Mouse (Mus musculus): ENCODE data around the gene Aasdhppt. TPM values are rescaled to one million over a fixed set of nuclear protein-coding genes. Genes with fewer than 3 reads are reported as not detected.
A peak's percentile ranks its signal among the peaks of the same experiment; 100 is the strongest.

Aasdhppt gene
- polyA plus RNA-seq (2014; fragmentation: Nextera tagmentation; extraction: Ambion mirVana) = 36.0 and 38.0 TPM in 2 replicates

GRCm38 (mm10) chr9:4309351-4310085, at the start of gene Aasdhppt, which contains the start of gene Kbtbd3:
Gene Aasdhppt (minus strand): TSS chr9:4309471.
Gene Kbtbd3 (plus strand): TSS chr9:4309833.
- ATAC-seq (ENCODE audit: low FRiP score, low TSS enrichment) (peak; percentile 96), DNase-seq (peak; percentile 100)
- under 1% methylated on average over 53 of the region's 53 CpGs for WGBS
- H3K9me3 ChIP-seq (ENCODE audit: control insufficient read depth, low read length) = no peaks in the 10 kb centered on the region
- peak within 1 kb of the TSS; percentile 93 for H3K27ac ChIP-seq (replicated peaks; ENCODE audit: low read depth, low read length)
- H3K27me3 ChIP-seq (ENCODE audit: control insufficient read depth, insufficient read depth, low read length) = no peaks in the 10 kb centered on the region
- peak within 1 kb of the TSS; percentile 86 for H3K9ac ChIP-seq (replicated peaks; ENCODE audit: low read length)
- peaks cover 18% of the 10 kb centered on the region for H3K4me1 ChIP-seq (ENCODE audit: control insufficient read depth, insufficient read depth, low read length)
- peak within 1 kb of the TSS; percentile 78 for H3K4me2 ChIP-seq (ENCODE audit: low read length)
- H3K36me3 ChIP-seq (ENCODE audit: control insufficient read depth, insufficient read depth, low read length) = no peaks in the 10 kb centered on the region
- peak within 1 kb of the TSS; percentile 72 for H3K4me3 ChIP-seq (replicated peaks; ENCODE audit: low read depth, low read length)

- Histone ChIP-seq H3K27ac (replicated peaks; ENCODE audit: low read depth, low read length) (no peak overlapping the region), H3K4me1 (ENCODE audit: control insufficient read depth, insufficient read depth, low read length) (no peaks in the 10 kb centered on the region), H3K27me3 (ENCODE audit: control insufficient read depth, insufficient read depth, low read length) (no peaks in the 10 kb centered on the region), H3K9ac (replicated peaks; ENCODE audit: low read length) (no peak overlapping the region), H3K36me3 (ENCODE audit: control insufficient read depth, insufficient read depth, low read length) (no peaks in the 10 kb centered on the region), H3K9me3 (ENCODE audit: control insufficient read depth, low read length) (no peaks in the 10 kb centered on the region), H3K4me3 (replicated peaks; ENCODE audit: low read depth, low read length) (no peak overlapping the region), H3K4me2 (ENCODE audit: low read length) (no peak overlapping the region)
- 91% methylated on average over 1 of the region's 1 CpGs for WGBS
- no peak for ATAC-seq (ENCODE audit: low FRiP score, low TSS enrichment)
- no peak for DNase-seq
These were observed 43.9 kb upstream of the Aasdhppt start for GRCm38 (mm10) chr9:4353163-4353562.

GRCm38 (mm10) chr9:4318939-4319721, 9.9 kb upstream of the Aasdhppt start:
- ATAC-seq (ENCODE audit: low FRiP score, low TSS enrichment) (no peak), DNase-seq (no peak)
- Histone ChIP-seq H3K4me2 (ENCODE audit: low read length) (no peak overlapping the region), H3K27ac (replicated peaks; ENCODE audit: low read depth, low read length) (no peak overlapping the region), H3K36me3 (ENCODE audit: control insufficient read depth, insufficient read depth, low read length) (0 out of 2 replicates have a peak, but pooled peaks cover 3% of the 10 kb centered on the region), H3K9me3 (ENCODE audit: control insufficient read depth, low read length) (peaks cover 2% of the 10 kb centered on the region; the same call in 1 of the 2 replicates), H3K4me1 (ENCODE audit: control insufficient read depth, insufficient read depth, low read length) (no peaks in the 10 kb centered on the region), H3K27me3 (ENCODE audit: control insufficient read depth, insufficient read depth, low read length) (no peaks in the 10 kb centered on the region), H3K4me3 (replicated peaks; ENCODE audit: low read depth, low read length) (no peak overlapping the region), H3K9ac (replicated peaks; ENCODE audit: low read length) (no peak overlapping the region)
- WGBS = 92% methylated on average over 6 of the region's 6 CpGs

- ATAC-seq (ENCODE audit: low FRiP score, low TSS enrichment) (no peak), DNase-seq (no peak)
- H3K4me1 ChIP-seq (ENCODE audit: control insufficient read depth, insufficient read depth, low read length) = peaks cover 5% of the 10 kb centered on the region
- H3K27me3 ChIP-seq (ENCODE audit: control insufficient read depth, insufficient read depth, low read length) = no peaks in the 10 kb centered on the region
- 63% methylated on average over 2 of the region's 2 CpGs for whole genome bisulfite sequencing
- no peak overlapping the region for H3K4me2 ChIP-seq (ENCODE audit: low read length)
- H3K9ac ChIP-seq (replicated peaks; ENCODE audit: low read length) = no peak overlapping the region
- no peak overlapping the region for H3K4me3 ChIP-seq (replicated peaks; ENCODE audit: low read depth, low read length)
- H3K9me3 ChIP-seq (ENCODE audit: control insufficient read depth, low read length) = no peaks in the 10 kb centered on the region
- H3K27ac ChIP-seq (replicated peaks; ENCODE audit: low read depth, low read length) = no peak overlapping the region
- 0 out of 2 replicates have a peak, but pooled peaks cover 3% of the 10 kb centered on the region for H3K36me3 ChIP-seq (ENCODE audit: control insufficient read depth, insufficient read depth, low read length)
These were observed 6.5 kb upstream of the Aasdhppt start for GRCm38 (mm10) chr9:4315746-4316145.

- no peaks in the 10 kb centered on the region for H3K27me3 ChIP-seq (ENCODE audit: control insufficient read depth, insufficient read depth, low read length)
- H3K36me3 ChIP-seq (ENCODE audit: control insufficient read depth, insufficient read depth, low read length) = 0 out of 2 replicates have a peak, but pooled peaks cover 3% of the 10 kb centered on the region
- H3K9ac ChIP-seq (replicated peaks; ENCODE audit: low read length) = no peak overlapping the region
- 93% methylated on average over 4 of the region's 4 CpGs for WGBS
- no peak overlapping the region for H3K4me2 ChIP-seq (ENCODE audit: low read length)
- ATAC-seq (ENCODE audit: low FRiP score, low TSS enrichment) = no peak
- no peak overlapping the region for H3K4me3 ChIP-seq (replicated peaks; ENCODE audit: low read depth, low read length)
- H3K9me3 ChIP-seq (ENCODE audit: control insufficient read depth, low read length) = no peaks in the 10 kb centered on the region
- H3K4me1 ChIP-seq (ENCODE audit: control insufficient read depth, insufficient read depth, low read length) = peaks cover 10% of the 10 kb centered on the region
- H3K27ac ChIP-seq (replicated peaks; ENCODE audit: low read depth, low read length) = no peak overlapping the region
- no peak for DNase-seq
These were observed 4.7 kb upstream of the Aasdhppt start for GRCm38 (mm10) chr9:4313946-4314345.

GRCm38 (mm10) chr9:4311162-4311561, 1.9 kb upstream of the Aasdhppt start:
- Histone ChIP-seq H3K4me1 (ENCODE audit: control insufficient read depth, insufficient read depth, low read length) (peaks cover 18% of the 10 kb centered on the region), H3K27ac (replicated peaks; ENCODE audit: low read depth, low read length) (no peak overlapping the region), H3K36me3 (ENCODE audit: control insufficient read depth, insufficient read depth, low read length) (no peaks in the 10 kb centered on the region), H3K9ac (replicated peaks; ENCODE audit: low read length) (no peak overlapping the region), H3K4me2 (ENCODE audit: low read length) (peak overlapping the region; percentile 78), H3K27me3 (ENCODE audit: control insufficient read depth, insufficient read depth, low read length) (no peaks in the 10 kb centered on the region), H3K4me3 (replicated peaks; ENCODE audit: low read depth, low read length) (no peak overlapping the region), H3K9me3 (ENCODE audit: control insufficient read depth, low read length) (no peaks in the 10 kb centered on the region)
- DNase-seq = no peak
- ATAC-seq (ENCODE audit: low FRiP score, low TSS enrichment) = no peak
- 90% methylated on average over 3 of the region's 3 CpGs for WGBS

- peak overlapping the region; percentile 78 for H3K4me2 ChIP-seq (ENCODE audit: low read length)
- no peak overlapping the region for H3K27ac ChIP-seq (replicated peaks; ENCODE audit: low read depth, low read length)
- DNase-seq (no peak), ATAC-seq (ENCODE audit: low FRiP score, low TSS enrichment) (no peak)
- peak overlapping the region; percentile 72 for H3K4me3 ChIP-seq (replicated peaks; ENCODE audit: low read depth, low read length)
- peak overlapping the region; percentile 86 for H3K9ac ChIP-seq (replicated peaks; ENCODE audit: low read length)
- H3K9me3 ChIP-seq (ENCODE audit: control insufficient read depth, low read length) = no peaks in the 10 kb centered on the region
- no peaks in the 10 kb centered on the region for H3K27me3 ChIP-seq (ENCODE audit: control insufficient read depth, insufficient read depth, low read length)
- H3K4me1 ChIP-seq (ENCODE audit: control insufficient read depth, insufficient read depth, low read length) = peaks cover 18% of the 10 kb centered on the region
- 73% methylated on average over 3 of the region's 3 CpGs for WGBS
- no peaks in the 10 kb centered on the region for H3K36me3 ChIP-seq (ENCODE audit: control insufficient read depth, insufficient read depth, low read length)
These were observed 1.4 kb upstream of the Aasdhppt start for GRCm38 (mm10) chr9:4310706-4311105.

- Histone ChIP-seq H3K9me3 (ENCODE audit: control insufficient read depth, low read length) (no peaks in the 10 kb centered on the region), H3K36me3 (ENCODE audit: control insufficient read depth, insufficient read depth, low read length) (no peaks in the 10 kb centered on the region), H3K9ac (replicated peaks; ENCODE audit: low read length) (peak overlapping the region; percentile 67), H3K4me1 (ENCODE audit: control insufficient read depth, insufficient read depth, low read length) (peaks cover 18% of the 10 kb centered on the region), H3K27me3 (ENCODE audit: control insufficient read depth, insufficient read depth, low read length) (no peaks in the 10 kb centered on the region), H3K4me3 (replicated peaks; ENCODE audit: low read depth, low read length) (peak overlapping the region; percentile 72), H3K4me2 (ENCODE audit: low read length) (peak overlapping the region; percentile 78), H3K27ac (replicated peaks; ENCODE audit: low read depth, low read length) (peak overlapping the region; percentile 93)
- under 1% methylated on average over 36 of the region's 36 CpGs for WGBS
- ATAC-seq (ENCODE audit: low FRiP score, low TSS enrichment) (peak; percentile 61), DNase-seq (peak; percentile 46)
These were observed 482 bp downstream of the Aasdhppt start for GRCm38 (mm10) chr9:4308628-4309350.
